Mouse (Mus musculus) gastrocnemius, adult 18-20 months (tissue): ENCODE results near the gene Smarca4. TPM values are rescaled to one million over a fixed set of nuclear protein-coding genes. Genes with fewer than 3 reads are reported as not detected.
A peak's percentile ranks its signal among the peaks of the same experiment; 100 is the strongest.

Source experiments
- DNase-seq: peaks from one replicate; pipeline ENCODE4 v3.0.0; 2021; ENCODE audit warnings: low spot score
- total RNA-seq, 2 experiments: library from RNA; stranded (reverse); gene quantifications; 2 replicates each; pipeline ENCODE4 v1.2.3; 2021

Gene Smarca4
- total RNA-seq, 2 experiments from 2014 or later, result 38.6 to 42.1 TPM

DNA sequence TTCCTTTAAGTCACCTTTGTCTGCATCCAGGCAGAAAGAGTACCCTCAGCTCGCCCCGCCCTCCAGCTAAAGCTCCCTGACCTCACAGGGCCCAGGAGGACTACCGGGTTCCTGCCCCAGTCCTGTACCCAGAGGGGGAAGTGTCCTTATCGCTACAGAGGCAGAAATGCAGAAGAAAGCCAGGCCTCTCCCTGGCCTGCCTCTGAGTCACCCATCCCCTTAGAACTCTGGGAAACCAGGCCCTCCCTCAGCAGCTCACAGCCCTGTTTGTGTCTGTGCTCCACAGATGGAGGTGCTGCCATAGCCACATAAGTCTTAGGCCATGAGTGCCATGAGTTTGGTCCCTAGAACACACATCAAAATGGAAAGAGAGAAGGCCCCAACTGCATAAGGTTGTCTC is 99.3 kb downstream of the Smarca4 start:
- DNase-seq, result no peak

DNA sequence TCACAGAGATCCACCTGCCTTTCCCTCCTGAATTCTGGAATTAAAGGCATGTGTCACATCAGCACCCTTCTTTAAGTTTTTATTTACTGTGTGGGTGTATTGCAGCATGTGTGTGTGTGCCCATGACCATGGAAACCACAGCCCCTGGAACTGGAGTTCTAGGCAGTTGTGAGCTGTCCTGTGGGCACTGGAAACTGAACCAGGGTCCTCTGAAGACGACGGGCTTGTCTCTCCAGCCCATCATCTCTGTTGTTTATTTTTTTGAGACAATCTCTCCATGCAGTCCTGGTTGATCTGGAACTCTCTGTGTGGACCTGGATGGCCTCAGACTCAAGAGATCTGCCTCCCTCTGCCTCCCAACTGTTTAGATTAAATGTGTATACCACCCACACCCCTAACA is 101.0 kb downstream of the Smarca4 start:
- no peak for DNase-seq

DNA sequence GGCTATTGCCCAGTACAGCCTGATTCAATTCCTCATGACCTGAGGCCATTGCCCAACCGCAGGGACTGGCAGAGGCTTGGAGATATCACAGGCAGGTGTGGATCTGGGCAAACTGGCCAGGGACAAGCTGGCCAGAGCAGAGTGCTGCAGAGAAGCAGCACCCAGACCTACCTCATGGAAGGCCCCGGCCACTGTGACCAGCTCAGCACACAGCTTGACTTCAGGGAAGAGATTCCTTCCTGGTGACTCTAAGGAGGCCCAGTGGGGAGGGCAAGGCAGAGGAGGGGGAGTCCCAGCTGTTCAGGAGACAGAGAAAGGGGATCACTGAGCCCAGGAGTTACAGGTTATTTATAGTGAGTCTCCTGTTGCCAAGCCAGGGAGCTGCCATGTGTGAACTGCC is 105.1 kb downstream of the Smarca4 start:
- DNase-seq, result peak; percentile 67

DNA sequence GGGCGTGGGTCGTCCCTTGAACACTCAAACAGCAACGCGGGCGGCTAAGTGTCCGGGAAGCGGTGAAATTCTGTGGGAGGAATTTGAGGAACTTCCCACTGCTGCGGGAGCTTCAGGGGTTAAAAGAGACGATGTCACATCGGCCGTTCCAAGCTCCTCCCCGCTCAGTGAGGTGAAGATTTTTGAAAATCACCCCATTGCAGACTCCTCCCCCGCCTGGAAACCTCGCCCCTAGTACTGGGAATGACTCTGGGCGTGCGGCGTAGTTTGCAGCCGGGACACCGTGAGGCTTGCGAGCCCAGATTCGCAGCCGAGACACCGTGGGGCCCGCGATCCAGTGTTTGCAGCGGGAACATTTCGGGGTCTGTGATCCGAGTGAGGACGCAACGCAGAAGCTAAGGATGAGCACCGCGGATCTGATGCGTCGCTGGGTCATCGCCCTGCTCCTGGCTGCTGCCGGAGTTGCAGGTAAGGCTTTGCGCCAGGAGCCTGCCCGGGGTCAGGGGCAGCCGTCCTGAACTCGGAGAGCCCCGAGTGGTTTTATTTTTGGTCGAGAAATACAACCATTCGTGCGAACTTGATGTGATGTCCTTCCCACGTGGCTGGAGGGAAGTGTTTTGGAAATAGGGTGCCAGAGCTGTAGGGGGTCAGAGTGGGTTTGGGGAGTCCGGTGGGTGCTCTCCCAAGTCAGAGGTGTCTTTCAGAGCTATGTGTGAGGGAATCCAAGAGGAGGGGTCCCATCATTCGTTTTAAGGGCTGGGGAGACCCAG is 107.6 kb downstream of the Smarca4 start, which contains the start of gene Ldlr:
TSS of gene Ldlr (plus strand) at position 107 of the 770 bp plus-strand sequence.
- peak; percentile 86 for DNase-seq

DNA sequence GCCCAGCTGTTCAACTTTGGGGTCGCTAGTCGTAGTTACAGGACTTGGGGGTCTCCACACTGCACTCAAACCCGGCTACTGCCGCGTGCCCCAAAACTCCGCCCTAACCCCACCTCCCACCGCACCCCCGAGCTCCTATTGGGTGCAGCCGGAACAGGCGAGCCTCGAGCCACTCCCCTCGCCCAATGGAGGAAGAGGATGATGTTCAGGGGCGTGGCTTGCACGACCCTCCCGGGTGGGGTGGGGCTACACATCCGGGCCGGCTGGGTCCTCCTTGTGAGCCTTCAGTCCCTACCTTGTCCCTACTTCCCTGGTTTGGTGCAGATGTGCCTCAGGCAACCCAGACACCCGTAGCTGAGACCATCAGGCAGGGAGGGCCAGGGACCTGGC is 108.2 kb downstream of the Smarca4 start:
- DNase-seq, result peak; percentile 92

DNA sequence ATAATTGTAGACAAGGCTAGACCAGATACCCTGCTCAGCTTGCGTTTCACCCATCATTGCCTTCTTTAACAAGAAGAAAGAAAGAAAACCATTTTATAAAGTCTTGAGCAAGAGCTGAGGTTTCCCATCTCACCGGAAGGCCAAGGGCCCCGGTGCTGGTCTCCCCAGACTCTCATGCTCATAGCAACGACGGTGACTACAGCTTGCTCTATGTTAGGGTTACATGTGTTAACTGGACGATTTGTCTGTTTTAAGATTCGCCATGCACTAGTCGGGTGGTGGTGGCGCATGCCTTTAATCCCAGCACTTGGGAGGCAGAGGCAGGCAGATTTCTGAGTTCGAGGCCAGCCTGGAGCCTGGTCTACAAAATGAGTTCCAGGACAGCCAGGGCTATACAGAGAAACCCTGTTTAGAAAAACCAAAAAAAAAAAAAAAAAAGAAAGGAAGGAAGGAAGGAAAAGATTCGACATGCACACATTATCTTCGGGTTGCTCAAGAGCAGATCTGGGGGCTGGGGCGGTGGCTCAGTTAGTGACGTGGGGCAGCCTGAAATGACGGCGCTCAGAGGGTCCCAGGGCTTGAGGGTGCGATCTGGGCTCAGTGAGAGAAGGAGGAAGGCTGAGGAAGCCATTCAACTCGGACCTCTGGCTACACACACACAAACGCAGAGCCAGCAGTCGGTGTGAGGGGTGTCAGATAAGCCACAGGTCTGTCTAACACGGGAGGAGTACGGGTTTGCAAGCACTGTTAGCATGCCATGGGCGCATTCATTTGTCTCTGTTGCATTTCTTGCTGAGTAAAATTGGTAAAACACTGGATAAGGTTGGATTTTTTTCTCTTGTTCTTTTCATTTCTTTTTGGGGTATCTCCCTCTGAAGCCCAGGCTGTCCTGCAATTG is 109.5 kb downstream of the Smarca4 start:
- no peak for DNase-seq

DNA sequence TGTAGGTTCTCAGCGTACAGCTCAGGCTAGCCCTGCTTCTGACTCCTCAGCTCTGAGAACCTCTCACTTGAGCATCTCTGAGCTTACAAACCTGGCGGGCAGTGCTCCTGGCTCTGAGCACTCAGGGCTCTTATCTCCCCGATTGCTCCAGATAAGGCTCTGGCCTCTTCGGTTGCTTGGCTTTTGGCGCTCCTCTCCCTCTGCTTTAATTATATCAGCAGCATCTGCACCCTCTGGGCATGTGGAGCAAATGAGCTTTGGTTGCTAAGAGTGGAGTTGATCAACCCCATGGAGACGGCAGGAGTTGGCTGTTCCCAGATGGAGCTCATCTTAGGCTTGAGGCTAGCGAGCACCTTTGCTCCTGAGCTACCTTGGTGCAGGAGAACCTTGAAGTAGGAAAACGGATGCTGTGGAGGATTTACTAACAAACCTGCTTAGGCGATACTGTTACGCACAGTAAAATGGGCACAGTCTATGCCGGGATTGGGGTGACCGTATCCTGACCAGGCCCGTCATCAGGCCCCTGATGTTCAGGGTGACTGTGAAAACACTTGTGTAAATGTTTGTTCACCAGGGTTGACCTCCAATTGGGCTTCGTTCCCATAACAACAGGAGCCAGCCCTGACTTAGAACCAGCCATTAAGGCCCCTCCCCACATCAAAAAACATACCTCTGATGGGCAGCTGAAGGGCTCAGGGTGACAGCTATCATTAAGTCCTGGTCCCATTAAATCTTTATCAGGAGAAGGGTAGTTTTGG is 110.4 kb downstream of the Smarca4 start:
- no peak for DNase-seq

DNA sequence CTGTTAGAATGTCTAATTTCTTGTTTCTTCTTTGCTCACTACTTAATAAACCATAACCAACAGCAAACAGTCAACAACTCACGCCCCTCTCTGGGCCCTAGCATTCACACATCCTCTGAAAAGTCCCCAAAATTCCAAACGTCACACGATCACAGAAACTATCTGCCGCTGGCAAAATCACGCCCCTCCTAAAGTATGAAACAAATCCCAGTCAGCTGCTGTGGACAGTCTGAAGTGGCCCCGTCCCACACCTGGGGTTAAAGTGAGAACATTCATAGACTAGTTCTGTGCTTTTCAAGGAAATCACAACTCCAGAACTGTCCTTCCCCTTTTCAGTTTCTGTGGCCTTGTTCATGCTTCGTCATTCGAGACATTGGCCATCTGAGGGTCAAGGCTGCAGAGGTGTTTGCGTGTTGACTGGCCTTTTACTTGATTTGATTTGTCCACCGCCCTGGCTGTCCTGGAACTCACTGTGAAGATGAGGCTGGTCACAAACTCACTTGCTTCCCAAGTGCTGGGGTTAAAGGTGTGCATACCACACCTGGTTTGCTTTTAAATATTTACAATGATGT is 112.4 kb downstream of the Smarca4 start:
- DNase-seq, result no peak

DNA sequence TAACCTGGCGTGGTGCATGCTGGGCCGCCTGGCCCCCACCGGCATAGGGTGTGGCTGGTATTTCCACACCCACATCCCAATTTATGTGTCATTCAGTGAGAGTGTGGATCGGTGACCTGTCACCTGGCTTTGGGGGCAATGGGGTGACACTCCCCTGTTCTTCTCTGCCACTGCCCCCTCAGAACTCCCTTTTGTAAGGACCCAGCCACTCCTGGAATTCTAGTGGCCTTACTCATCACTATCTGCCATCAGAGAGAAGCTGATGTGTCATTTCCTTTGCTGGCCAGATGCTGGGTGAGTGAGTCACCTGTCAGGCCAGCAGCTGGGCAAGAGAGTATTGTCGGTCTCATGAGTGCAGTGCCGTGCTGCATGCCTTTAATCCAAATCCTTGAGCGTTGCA is 113.3 kb downstream of the Smarca4 start:
- no peak for DNase-seq

DNA sequence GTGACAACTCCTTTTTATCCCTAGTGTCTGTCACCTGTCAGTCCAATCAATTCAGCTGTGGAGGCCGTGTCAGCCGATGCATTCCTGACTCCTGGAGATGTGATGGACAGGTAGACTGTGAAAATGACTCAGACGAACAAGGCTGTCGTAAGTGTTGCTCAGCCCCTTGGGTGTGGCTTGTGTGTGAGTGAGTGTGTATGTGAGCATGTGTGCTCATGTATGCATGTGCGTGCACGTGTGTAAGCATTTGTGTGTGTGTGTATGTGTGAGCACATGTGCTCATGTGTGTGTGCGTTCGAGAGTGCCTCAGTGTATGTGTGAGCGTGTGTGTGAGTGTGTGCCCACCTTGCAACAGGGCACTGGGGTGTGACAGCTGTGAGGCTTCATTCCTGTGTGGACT is 116.3 kb downstream of the Smarca4 start:
- no peak for DNase-seq

DNA sequence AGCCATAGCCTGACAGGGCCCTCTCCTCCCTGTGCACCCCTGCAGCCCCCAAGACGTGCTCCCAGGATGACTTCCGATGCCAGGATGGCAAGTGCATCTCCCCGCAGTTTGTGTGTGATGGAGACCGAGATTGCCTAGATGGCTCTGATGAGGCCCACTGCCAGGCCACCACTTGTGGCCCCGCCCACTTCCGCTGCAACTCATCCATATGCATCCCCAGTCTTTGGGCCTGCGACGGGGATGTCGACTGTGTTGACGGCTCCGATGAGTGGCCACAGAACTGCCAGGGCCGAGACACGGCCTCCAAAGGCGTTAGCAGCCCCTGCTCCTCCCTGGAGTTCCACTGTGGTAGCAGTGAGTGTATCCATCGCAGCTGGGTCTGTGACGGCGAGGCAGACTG is 117.5 kb downstream of the Smarca4 start:
- DNase-seq, result no peak

DNA sequence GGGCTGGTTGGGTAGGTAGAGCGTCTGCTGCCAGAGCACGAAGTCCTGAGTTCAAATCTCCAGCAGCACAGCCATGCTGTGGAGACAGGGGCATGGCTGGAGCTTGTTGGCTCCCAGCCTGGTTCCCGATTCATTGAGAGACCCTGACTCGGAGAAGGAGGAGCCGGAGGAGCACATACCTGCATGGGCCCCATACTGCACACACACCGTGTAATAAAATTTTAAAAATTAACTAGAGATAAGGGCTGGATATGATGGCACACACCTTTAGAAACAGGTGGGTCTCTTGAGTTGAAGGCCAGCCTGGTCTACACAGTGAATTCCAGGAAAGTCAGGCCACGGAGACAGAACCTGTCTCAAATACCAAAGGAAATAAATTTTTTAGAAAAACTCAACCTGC is 118.0 kb downstream of the Smarca4 start:
- DNase-seq, result no peak

DNA sequence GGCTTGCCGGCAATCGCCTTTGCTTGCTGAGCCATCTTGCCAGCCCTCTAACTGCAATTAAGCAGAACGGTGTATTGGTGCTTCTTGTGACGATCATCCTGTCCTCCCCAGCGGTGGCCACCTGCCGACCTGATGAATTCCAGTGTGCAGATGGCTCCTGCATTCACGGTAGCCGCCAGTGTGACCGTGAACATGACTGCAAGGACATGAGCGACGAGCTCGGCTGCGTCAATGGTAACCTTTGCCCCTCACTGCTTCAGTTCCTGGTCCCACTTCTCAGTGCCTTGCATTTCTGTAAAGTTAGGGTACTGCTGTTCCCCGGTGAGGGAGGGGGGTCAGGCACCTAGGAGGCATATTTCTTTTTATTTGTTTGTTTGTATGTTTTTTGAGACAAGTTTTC is 119.2 kb downstream of the Smarca4 start:
- DNase-seq, result no peak

DNA sequence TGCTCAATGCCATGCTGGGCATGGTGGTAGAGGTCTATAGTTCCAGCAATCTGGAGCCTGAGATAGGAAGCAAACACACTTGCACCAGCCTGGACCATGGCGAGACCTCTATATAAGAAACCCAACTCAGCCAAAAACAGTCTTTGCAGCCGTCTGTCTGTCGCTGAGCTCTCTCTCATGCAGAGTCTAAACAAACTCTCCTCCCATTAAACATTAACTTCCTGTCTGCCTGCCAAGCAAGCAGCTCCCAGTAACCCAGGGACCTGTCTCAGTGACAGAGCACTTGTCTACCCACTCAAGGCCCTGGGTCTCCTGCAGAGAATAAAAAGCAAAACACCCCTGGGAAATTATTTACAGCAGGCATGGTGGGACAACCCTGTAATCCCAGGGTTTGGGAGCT is 120.6 kb downstream of the Smarca4 start:
- no peak for DNase-seq

DNA sequence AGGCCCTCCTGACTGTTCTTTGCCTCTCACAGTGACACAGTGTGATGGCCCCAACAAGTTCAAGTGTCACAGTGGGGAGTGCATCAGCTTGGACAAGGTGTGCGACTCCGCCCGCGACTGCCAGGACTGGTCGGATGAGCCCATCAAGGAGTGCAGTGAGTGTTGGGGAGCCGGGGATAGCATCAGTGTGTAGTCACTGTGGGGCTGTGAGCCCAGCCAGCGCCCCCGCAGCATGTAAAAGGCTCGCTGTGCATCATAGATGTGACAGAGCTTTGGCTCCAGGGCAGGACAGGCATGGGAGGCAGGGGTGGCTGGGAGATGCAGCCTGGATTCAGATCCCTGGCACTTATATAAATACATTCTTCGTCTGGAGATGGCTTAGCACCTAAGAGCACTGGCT is 121.2 kb downstream of the Smarca4 start:
- no peak for DNase-seq

DNA sequence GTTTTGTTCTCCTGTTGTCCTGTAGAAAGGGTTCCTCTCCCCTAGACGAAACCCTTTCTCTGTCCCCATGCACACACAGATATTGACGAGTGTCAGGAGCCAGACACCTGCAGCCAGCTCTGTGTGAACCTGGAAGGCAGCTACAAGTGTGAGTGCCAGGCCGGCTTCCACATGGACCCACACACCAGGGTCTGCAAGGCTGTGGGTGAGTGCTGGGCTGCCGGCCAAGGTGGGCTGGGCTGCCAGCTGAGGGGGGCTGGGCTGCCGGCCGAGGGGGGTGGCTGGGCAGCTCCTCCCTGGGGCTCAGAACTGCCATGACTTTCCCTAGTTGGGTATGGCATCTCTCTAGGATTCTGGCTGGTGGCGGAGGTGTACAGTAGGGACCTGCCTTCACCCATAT is 122.8 kb downstream of the Smarca4 start:
- DNase-seq, result no peak

DNA sequence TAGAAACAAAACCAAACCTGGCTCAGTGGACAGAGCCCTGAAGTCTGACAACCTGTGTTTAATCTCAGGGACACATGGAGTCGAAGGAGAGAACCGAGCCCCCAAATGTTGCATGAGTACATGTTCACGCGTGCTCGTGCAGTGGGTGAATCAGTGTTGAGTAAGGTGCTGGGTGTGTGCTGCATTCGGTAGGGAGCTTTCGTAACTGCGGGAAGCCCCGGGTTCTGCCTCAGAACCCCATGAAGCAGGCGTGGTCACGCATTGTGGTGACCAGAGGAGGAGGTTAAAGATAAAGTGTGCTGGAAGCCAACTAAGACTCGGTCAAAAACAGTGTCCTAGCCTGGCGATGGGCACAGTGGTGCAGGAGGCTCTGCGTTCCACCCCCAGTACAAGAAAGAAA is 124.5 kb downstream of the Smarca4 start:
- no peak for DNase-seq

DNA sequence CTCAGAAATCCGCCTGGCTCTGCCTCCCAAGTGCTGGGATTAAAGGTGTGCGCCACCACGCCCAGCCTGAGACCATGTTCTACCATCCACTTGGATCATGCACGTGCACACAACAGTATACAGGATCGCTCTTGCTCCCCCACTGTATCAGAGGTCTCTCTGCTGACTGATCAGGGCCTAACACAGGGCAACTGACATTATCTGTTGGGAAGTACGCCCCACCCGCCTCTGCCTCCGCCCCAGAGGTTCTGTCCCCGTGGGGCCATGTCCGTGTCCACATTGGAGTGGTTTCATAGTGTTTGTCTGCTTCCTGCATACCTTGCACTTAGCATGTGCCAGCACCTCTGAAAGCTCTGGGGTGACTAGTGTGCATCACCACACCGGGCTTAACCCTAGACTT is 125.5 kb downstream of the Smarca4 start:
- DNase-seq, result no peak

DNA sequence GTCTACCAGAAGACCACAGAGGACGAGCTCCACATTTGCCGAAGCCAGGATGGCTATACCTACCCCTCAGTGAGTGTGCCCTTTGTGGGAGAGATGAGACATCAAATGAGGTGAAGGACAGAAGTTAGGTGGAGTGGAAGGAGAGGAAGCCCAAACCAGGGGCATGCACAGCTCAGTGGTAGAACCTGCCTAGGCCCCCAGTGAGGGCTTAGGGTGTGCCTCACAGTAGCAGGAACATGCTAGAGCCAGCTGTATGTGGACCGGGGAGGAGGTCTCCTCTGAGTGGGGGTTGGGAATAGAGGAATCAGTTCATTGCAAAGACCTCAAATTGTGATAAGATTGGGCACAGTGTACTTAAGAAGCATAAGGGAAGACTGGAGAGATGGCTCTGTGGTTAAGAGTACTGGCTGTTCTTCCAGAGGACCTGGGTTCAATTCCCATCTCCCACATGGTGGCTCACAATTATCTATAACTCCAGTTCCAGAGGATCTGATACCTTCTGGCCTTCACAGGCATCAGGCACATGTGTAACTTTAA is 131.3 kb downstream of the Smarca4 start:
- no peak for DNase-seq

DNA sequence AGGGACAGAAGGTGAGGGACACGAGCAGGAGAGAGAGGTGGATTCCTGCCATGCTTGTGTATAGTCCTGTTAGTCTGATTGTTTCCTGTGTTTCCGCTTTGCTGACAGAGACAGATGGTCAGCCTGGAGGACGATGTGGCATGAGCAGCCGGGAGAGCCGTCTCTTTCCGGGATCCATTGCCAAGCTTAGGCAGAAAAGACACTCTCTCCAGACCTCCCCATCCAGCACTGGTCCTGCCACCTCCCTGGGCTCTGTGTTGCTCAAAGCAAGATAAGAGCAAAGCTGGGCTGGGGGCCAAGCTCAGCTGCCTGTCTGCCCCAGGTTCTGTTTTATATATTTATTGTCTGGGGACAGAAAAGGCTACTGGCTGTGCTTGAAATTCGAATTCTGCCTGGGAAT is 132.1 kb downstream of the Smarca4 start:
- DNase-seq, result no peak

DNA sequence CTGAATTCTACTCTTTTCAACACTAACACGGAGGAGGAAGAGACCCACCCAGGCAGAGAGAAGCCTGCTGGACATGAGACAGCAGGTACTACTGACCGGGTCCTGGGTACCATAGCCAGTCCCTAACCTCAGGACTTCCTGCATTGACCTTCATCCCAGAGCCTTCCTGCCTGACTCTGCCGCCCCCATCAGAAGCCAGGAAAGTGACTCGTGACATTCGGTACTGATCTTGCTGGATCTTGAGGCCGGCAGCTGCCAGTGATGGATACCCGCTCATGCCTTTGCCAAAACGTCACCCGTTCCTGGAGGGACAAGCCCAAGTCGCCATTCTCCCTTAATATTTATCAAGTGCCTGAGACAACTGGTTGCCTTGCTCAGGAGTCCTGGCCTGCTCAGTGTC is 132.5 kb downstream of the Smarca4 start:
- no peak for DNase-seq
